Mouse (Mus musculus): ENCODE results near the gene Fbxl7. TPM values are rescaled to one million over a fixed set of nuclear protein-coding genes. Genes with fewer than 3 reads are reported as not detected.

The Fbxl7 gene
- total and polyA plus RNA-seq, 3 experiments, result not detected

DNA sequence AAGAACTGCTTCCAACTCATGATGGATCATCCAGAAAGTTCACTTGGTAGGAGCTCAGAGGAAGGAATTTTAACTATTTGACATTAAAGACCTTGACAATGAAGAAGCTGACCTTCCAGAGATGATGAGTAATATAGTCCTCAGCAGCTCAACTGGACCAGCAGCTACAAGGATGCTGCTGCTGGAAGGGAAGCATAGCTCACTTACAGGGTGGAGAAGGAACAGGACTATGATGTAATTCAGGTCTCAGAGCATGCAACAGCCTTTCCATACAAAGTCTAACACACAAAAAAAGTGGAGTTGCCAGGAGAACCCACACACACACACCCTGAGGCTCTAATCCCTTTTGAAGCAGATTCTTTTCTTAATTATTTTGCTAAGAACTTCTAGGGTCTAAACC, 119.7 kb downstream of the Fbxl7 start:
- Histone ChIP-seq H3K4me1 (ENCODE audit: control insufficient read depth in 1 of 2, insufficient read depth in 2 of 2) (peaks cover 0 to 3% of the 10 kb centered on the region in 2 experiments; a peak in 1 of 4 replicates), H3K9ac (ENCODE audit: insufficient read depth, low read depth) (no peak overlapping the region), H3K4me2 (ENCODE audit: insufficient read depth, low read depth, poor library complexity, severe bottlenecking) (no peak overlapping the region), H3K27me3 (replicated peaks) (no peaks in the 10 kb centered on the region), H3K79me2 (replicated peaks; ENCODE audit: control insufficient read depth, extremely low read depth, insufficient read depth, poor library complexity, severe bottlenecking) (no peaks in the 10 kb centered on the region), H3K27ac (ENCODE audit: insufficient read depth, low read depth) (no peak overlapping the region), H3K4me3 (replicated peaks in 1 of 3; ENCODE audit: low read depth in 2 of 3, low read length in 2 of 3, poor library complexity in 1 of 3) (no peak overlapping the region), H3K36me3 (replicated peaks in 1 of 2; ENCODE audit: control insufficient read depth in 1 of 2, insufficient read depth in 1 of 2, low read length in 1 of 2) (no peaks in the 10 kb centered on the region), H3K9me3 (replicated peaks; ENCODE audit: low read length) (no peaks in the 10 kb centered on the region)
- DNase-seq (ENCODE audit: extremely low read depth), result no peak
- TF ChIP-seq POLR2A (IDR thresholded peaks at IDR 0.05; ENCODE audit: low read depth, low read length) (no peak), RAD21 (IDR thresholded peaks at IDR 0.05; ENCODE audit: low read depth, low read length) (no peak), MAX (IDR thresholded peaks at IDR 0.05; ENCODE audit: low read length) (no peak), NELFE (IDR thresholded peaks at IDR 0.05; ENCODE audit: low read depth, low read length) (no peak), MAFK (IDR thresholded peaks at IDR 0.05; ENCODE audit: insufficient replicate concordance, low read length) (no peak), HCFC1 (IDR thresholded peaks at IDR 0.05; ENCODE audit: low read depth, low read length) (no peak), USF2 (conservative IDR thresholded peaks at IDR 0.05; ENCODE audit: low read depth, low read length) (no peak), RCOR1 (conservative IDR thresholded peaks at IDR 0.05; ENCODE audit: low read depth, low read length) (no peak), JUN (IDR thresholded peaks at IDR 0.05; ENCODE audit: insufficient read depth, low read depth, low read length) (no peak), MAZ (IDR thresholded peaks at IDR 0.05; ENCODE audit: low read depth, low read length) (no peak), IRF4 (IDR thresholded peaks at IDR 0.05; ENCODE audit: low read depth, low read length) (no peak), ELF1 (IDR thresholded peaks at IDR 0.05; ENCODE audit: low read depth, low read length) (no peak), POLR2AphosphoS2 (IDR thresholded peaks at IDR 0.05; ENCODE audit: low read depth, low read length) (no peak), CTCF (conservative IDR thresholded peaks at IDR 0.05 in 1 of 2, IDR thresholded peaks at IDR 0.05 in 1 of 2; ENCODE audit: low read depth in 2 of 2, low read length in 2 of 2) (no peak), UBTF (IDR thresholded peaks at IDR 0.05; ENCODE audit: low read depth, low read length) (no peak)
- in situ Hi-C loops (cut with MboI; ENCODE audit: low pct_ligation_motif_present, low pct_unique_long_range_greater_than_20kb, low sequenced_read_pairs) (no loop called here), dilution Hi-C loops (cut with MboI; ENCODE audit: extremely low pct_ligation_motif_present, extremely low pct_unique_long_range_greater_than_20kb, low sequenced_read_pairs) (no loop called here)

DNA sequence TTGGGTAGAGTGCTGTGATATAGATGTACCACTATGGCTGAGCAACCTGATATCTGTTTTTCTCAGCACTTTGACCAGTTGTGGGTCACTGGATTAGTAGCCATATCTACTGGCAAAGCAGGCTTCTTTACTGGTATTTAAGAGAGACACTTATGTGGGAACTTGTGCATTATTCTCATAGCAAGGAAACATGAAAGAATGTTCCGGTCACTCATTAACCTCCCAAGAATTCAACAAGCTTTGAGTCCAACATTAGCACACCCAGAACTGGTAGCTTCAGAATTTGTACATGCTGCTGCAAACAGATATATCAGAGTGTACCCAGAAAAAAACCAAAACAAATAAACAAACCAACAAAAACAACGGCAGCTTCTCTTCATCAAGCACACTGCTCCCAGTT, 120.5 kb downstream of the Fbxl7 start:
- Histone ChIP-seq H3K27ac (ENCODE audit: insufficient read depth, low read depth) (no peak overlapping the region), H3K4me1 (ENCODE audit: control insufficient read depth in 1 of 2, insufficient read depth in 2 of 2) (no peaks in the 10 kb centered on the region), H3K9ac (ENCODE audit: insufficient read depth, low read depth) (no peak overlapping the region), H3K79me2 (replicated peaks; ENCODE audit: control insufficient read depth, extremely low read depth, insufficient read depth, poor library complexity, severe bottlenecking) (no peaks in the 10 kb centered on the region), H3K4me2 (ENCODE audit: insufficient read depth, low read depth, poor library complexity, severe bottlenecking) (no peak overlapping the region), H3K36me3 (replicated peaks in 1 of 2; ENCODE audit: control insufficient read depth in 1 of 2, insufficient read depth in 1 of 2, low read length in 1 of 2) (no peaks in the 10 kb centered on the region), H3K4me3 (replicated peaks in 1 of 3; ENCODE audit: low read depth in 2 of 3, low read length in 2 of 3, poor library complexity in 1 of 3) (no peak overlapping the region), H3K27me3 (replicated peaks) (no peaks in the 10 kb centered on the region), H3K9me3 (replicated peaks; ENCODE audit: low read length) (no peaks in the 10 kb centered on the region)
- dilution Hi-C loops (cut with MboI; ENCODE audit: extremely low pct_ligation_motif_present, extremely low pct_unique_long_range_greater_than_20kb, low sequenced_read_pairs) (no loop called here), in situ Hi-C loops (cut with MboI; ENCODE audit: low pct_ligation_motif_present, low pct_unique_long_range_greater_than_20kb, low sequenced_read_pairs) (no loop called here)
- TF ChIP-seq UBTF (IDR thresholded peaks at IDR 0.05; ENCODE audit: low read depth, low read length) (no peak), TCF12 (IDR thresholded peaks at IDR 0.05; ENCODE audit: low read depth, low read length) (no peak), ZNF384 (IDR thresholded peaks at IDR 0.05; ENCODE audit: low read depth, low read length) (no peak), E2F4 (IDR thresholded peaks at IDR 0.05; ENCODE audit: insufficient replicate concordance, low read depth, low read length) (no peak), CTCF (conservative IDR thresholded peaks at IDR 0.05 in 1 of 2, IDR thresholded peaks at IDR 0.05 in 1 of 2; ENCODE audit: low read depth in 2 of 2, low read length in 2 of 2) (no peak), MXI1 (IDR thresholded peaks at IDR 0.05; ENCODE audit: low read depth, low read length) (no peak), KAT2A (IDR thresholded peaks at IDR 0.05; ENCODE audit: insufficient replicate concordance, low read length) (no peak), SIN3A (IDR thresholded peaks at IDR 0.05; ENCODE audit: low read length) (no peak), MYC (IDR thresholded peaks at IDR 0.05; ENCODE audit: low read depth, low read length) (no peak), ZKSCAN1 (IDR thresholded peaks at IDR 0.05; ENCODE audit: borderline replicate concordance, low read depth, low read length) (no peak), RAD21 (IDR thresholded peaks at IDR 0.05; ENCODE audit: low read depth, low read length) (no peak), GABPA (IDR thresholded peaks at IDR 0.05; ENCODE audit: insufficient replicate concordance, low read depth, low read length) (no peak), MAX (IDR thresholded peaks at IDR 0.05; ENCODE audit: low read length) (no peak), ELF1 (IDR thresholded peaks at IDR 0.05; ENCODE audit: low read depth, low read length) (no peak)
- DNase-seq (ENCODE audit: extremely low read depth), result no peak

Measured in CH12.LX (cell line).